Comparison of ENCODE assay signal across 8 mouse cellular contexts in genomic region chr12:80434961-80435691, GRCm38 (mm10). TPM values are rescaled to one million over a fixed set of nuclear protein-coding genes. Genes with fewer than 3 reads are reported as not detected.
DNase-seq lines count a peak whose midpoint lies in the region; ATAC-seq lines count a peak whose summit lies in the region.

No protein-coding gene starts in this region.

- peak overlapping the region; percentile 80 for H3K4me2 ChIP-seq in heart, embryonic 15.5 days
- peak overlapping the region; percentile 97 for H3K4me2 ChIP-seq in liver, embryonic 12.5 days

- peak overlapping the region; percentile 83 for H3K4me3 ChIP-seq in forebrain, embryonic 10.5 days
- peak overlapping the region; percentile 71 for H3K4me3 ChIP-seq in heart, embryonic 15.5 days
- peak overlapping the region; percentile 84 for H3K4me3 ChIP-seq in liver, embryonic 12.5 days

- peak overlapping the region; percentile 75 for H3K9ac ChIP-seq in heart, embryonic 15.5 days
- peak overlapping the region; percentile 91 for H3K9ac ChIP-seq in liver, embryonic 12.5 days

- H3K27me3 ChIP-seq in forebrain, embryonic 10.5 days (ENCODE audit: poor library complexity, severe bottlenecking) = no peaks in the 10 kb centered on the region
- H3K27me3 ChIP-seq in heart, embryonic 15.5 days = no peaks in the 10 kb centered on the region
- no peaks in the 10 kb centered on the region for H3K27me3 ChIP-seq in liver, embryonic 12.5 days (replicated peaks)

- peak; percentile 56 for ATAC-seq in CD4-positive, CD25-positive, alpha-beta regulatory T cell, adult 4 months
- ATAC-seq in heart, embryonic 15.5 days (replicated peaks; ENCODE audit: insufficient number of reproducible peaks, insufficient read depth, low FRiP score, low read depth) = peak; percentile 68
- peak; percentile 73 for ATAC-seq in liver, embryonic 12.5 days

- H3K9me3 ChIP-seq in forebrain, embryonic 10.5 days = no peaks in the 10 kb centered on the region
- H3K9me3 ChIP-seq in heart, embryonic 15.5 days (replicated peaks) = no peaks in the 10 kb centered on the region
- H3K9me3 ChIP-seq in liver, embryonic 12.5 days (replicated peaks) = no peaks in the 10 kb centered on the region

- peak; percentile 50 for DNase-seq in c-Kit-positive CD71-negative TER-119-negative erythroid progenitor cells, embryonic 14.5 days (ENCODE audit: low read depth)
- DNase-seq in forebrain, embryonic 10.5 days (ENCODE audit: extremely low spot score, low spot score) = peak; percentile 85
- peak; percentile 79 for DNase-seq in kidney, postnatal 14 days
- peak; percentile 76 for DNase-seq in naive thymus-derived CD4-positive, alpha-beta T cell, adult 2 months (ENCODE audit: low read depth)
- peak; percentile 76 to 89 for DNase-seq in spleen, postnatal 4 days (ENCODE audit: low spot score in 2 of 2)

- WGBS in forebrain, embryonic 10.5 days = under 1% methylated on average over 60 of the region's 64 CpGs
- 0% methylated on average over 43 of the region's 64 CpGs for WGBS in heart, embryonic 15.5 days
- WGBS in liver, embryonic 12.5 days (ENCODE audit: insufficient replicate concordance) = 2% methylated on average over 57 of the region's 64 CpGs

- peak overlapping the region; percentile 97 for H3K27ac ChIP-seq in forebrain, embryonic 10.5 days
- peak overlapping the region; percentile 98 for H3K27ac ChIP-seq in heart, embryonic 15.5 days
- peak overlapping the region; percentile 89 for H3K27ac ChIP-seq in liver, embryonic 12.5 days

- H3K4me1 ChIP-seq in forebrain, embryonic 10.5 days = peaks cover 36% of the 10 kb centered on the region
- peaks cover 20% of the 10 kb centered on the region for H3K4me1 ChIP-seq in heart, embryonic 15.5 days (replicated peaks)
- H3K4me1 ChIP-seq in liver, embryonic 12.5 days = peaks cover 27% of the 10 kb centered on the region

- H3K36me3 ChIP-seq in forebrain, embryonic 10.5 days (replicated peaks) = no peaks in the 10 kb centered on the region; the same call in 1 of the 2 replicates
- 0 out of 2 replicates have a peak, but pooled peaks cover 4% of the 10 kb centered on the region for H3K36me3 ChIP-seq in heart, embryonic 15.5 days
- 0 out of 2 replicates have a peak, but pooled peaks cover 4% of the 10 kb centered on the region for H3K36me3 ChIP-seq in liver, embryonic 12.5 days

RNA-seq across cellular contexts. Expression of gene Dcaf5, which starts 1.3 kb away (rescaled TPM):
- polyA plus RNA-seq in CD4-positive, CD25-positive, alpha-beta regulatory T cell, adult 4 months (2017; shearing (Covaris generic)) = 10 to 100 TPM; 14.9 to 18.2 TPM
- polyA plus RNA-seq in forebrain, embryonic 10.5 days (2016; fragmentation: Nextera tagmentation; extraction: Ambion mirVana) = 11.9 and 13.3 TPM in 2 replicates
- 8.6 and 11.1 TPM in 2 replicates for polyA plus RNA-seq in heart, embryonic 15.5 days (2015; fragmentation: Nextera tagmentation; extraction: Ambion mirVana)
- polyA plus RNA-seq in liver, embryonic 12.5 days (2016; fragmentation: Nextera tagmentation; extraction: Ambion mirVana) = 5.1 and 5.6 TPM in 2 replicates

RNA-seq across cellular contexts. Expression of gene Exd2, which starts 27.8 kb away (rescaled TPM):
- polyA plus RNA-seq in CD4-positive, CD25-positive, alpha-beta regulatory T cell, adult 4 months (2017; shearing (Covaris generic)) = 10 to 100 TPM; 17.7 to 35.3 TPM
- 31.9 and 33.5 TPM in 2 replicates for polyA plus RNA-seq in forebrain, embryonic 10.5 days (2016; fragmentation: Nextera tagmentation; extraction: Ambion mirVana)
- polyA plus RNA-seq in heart, embryonic 15.5 days (2015; fragmentation: Nextera tagmentation; extraction: Ambion mirVana) = 16.3 and 18.5 TPM in 2 replicates
- polyA plus RNA-seq in liver, embryonic 12.5 days (2016; fragmentation: Nextera tagmentation; extraction: Ambion mirVana) = 10.6 and 10.9 TPM in 2 replicates

Comparison
In these comparisons a context has a peak if more than half of its experiments do, and no peak if none do; other contexts are left out.
1. Peak in every context shown above with its lines: DNase-seq, ATAC-seq, H3K4me3 ChIP-seq and H3K27ac ChIP-seq.